Mouse (Mus musculus): ENCODE data around the gene Cyb5d1.

Gene Cyb5d1

DNA sequence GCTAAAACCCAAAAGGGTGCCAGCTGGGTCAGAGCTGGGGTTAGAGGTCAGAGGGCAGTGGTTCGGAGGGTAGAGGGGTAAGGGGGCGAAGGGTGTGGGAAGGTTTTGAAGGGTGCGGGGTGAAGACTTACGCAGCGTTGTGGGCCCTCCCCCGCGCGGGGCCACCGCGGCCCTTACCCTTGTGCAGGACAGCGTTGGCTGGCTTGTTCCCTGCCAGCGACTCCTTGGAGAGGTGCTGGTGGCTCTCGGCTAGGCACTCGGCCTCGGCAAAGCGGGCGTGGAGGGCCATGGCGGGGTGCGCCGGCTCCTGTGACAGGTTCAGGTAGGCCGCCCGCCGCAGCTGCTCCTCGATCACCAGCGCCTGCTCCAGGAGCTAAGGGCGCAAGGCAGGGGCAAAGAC lies 49.0 kb downstream of the Cyb5d1 start:
- no peak for DNase-seq

Data from lung, adult 18-20 months (tissue).